Mouse (Mus musculus) midbrain, embryonic 15.5 days (tissue): ENCODE data around the gene Sh2b2. TPM values are rescaled to one million over a fixed set of nuclear protein-coding genes. Genes with fewer than 3 reads are reported as not detected.

Source experiments
- ATAC-seq: fragments of 200-750 bp; cut with Nextera tagmentation; replicated peaks from 2 replicates; pipeline ENCODE4 v1.8.0; 2017; ENCODE audit warnings: moderate TSS enrichment
- H3K27ac ChIP-seq: fragments of 300-500 bp; sonication (generic); 2 replicates; pipeline ENCODE4 v1.5.1; 2015; ENCODE audit warnings: mild to moderate bottlenecking, inconsistent platforms
- H3K27me3 ChIP-seq: fragments of 300-500 bp; sonication (generic); replicated peaks from 2 replicates; pipeline ENCODE4 v1.6.1; 2015; ENCODE audit warnings: inconsistent platforms
- H3K36me3 ChIP-seq: fragments of 300-500 bp; sonication (generic); replicated peaks from 2 replicates; pipeline ENCODE4 v1.6.1; 2015; ENCODE audit warnings: inconsistent platforms
- H3K4me1 ChIP-seq: fragments of 300-500 bp; sonication (generic); 2 replicates; pipeline ENCODE4 v1.6.1; 2015; ENCODE audit warnings: inconsistent platforms
- H3K4me2 ChIP-seq: fragments of 300-500 bp; sonication (generic); 2 replicates; pipeline ENCODE4 v1.6.1; 2015; ENCODE audit warnings: inconsistent platforms, mild to moderate bottlenecking, moderate library complexity
- H3K4me3 ChIP-seq: fragments of 300-500 bp; sonication (generic); 2 replicates; pipeline ENCODE4 v1.5.1; 2015; ENCODE audit warnings: mild to moderate bottlenecking, inconsistent platforms
- H3K9ac ChIP-seq: fragments of 300-500 bp; sonication (generic); 2 replicates; pipeline ENCODE4 v1.6.1; 2015; ENCODE audit warnings: mild to moderate bottlenecking, inconsistent platforms
- H3K9me3 ChIP-seq: fragments of 300-500 bp; sonication (generic); 2 replicates; pipeline ENCODE4 v1.6.1; 2016; ENCODE audit warnings: inconsistent platforms
- WGBS: fragments of 180-500 bp; shearing (Covaris S2); methylation state at CpG from one replicate; pipeline ENCODE4 v1.1.7; 2015; ENCODE audit warnings: mixed read lengths; 5-methylcytosine and 5-hydroxymethylcytosine counted together
- polyA plus RNA-seq: library from polyadenylated mRNA; unstranded; fragments of >200 nt; fragmentation: Nextera tagmentation; extraction: Ambion mirVana; gene quantifications from 2 replicates; pipeline ENCODE4 v1.2.1, GENCODE M21; 2015

Gene Sh2b2
- 31.4 and 33.2 TPM in 2 replicates for polyA plus RNA-seq

GRCm38 (mm10) chr5:136246452-136246838, at the start of gene Sh2b2:
TSS of gene Sh2b2 (minus strand) at chr5:136246556.
- peak within 1 kb of the TSS; percentile 85 for H3K27ac ChIP-seq
- 79% methylated on average over 2 of the region's 2 CpGs for WGBS
- ATAC-seq: no peak

GRCm38 (mm10) chr5:136292971-136293418, 46.6 kb upstream of the Sh2b2 start:
- H3K4me3 ChIP-seq: no peak overlapping the region
- H3K9me3 ChIP-seq: no peaks in the 10 kb centered on the region
- no peak for ATAC-seq

More at GRCm38 (mm10) chr5:136246452-136246838, at the start of gene Sh2b2:
- H3K36me3 ChIP-seq: 0 out of 2 replicates have a peak, but pooled peaks cover 3% of the 10 kb centered on the region
- H3K9ac ChIP-seq: peak within 1 kb of the TSS; percentile 54
- peak within 1 kb of the TSS; percentile 75 for H3K4me2 ChIP-seq
- no peaks in the 10 kb centered on the region for H3K9me3 ChIP-seq
- H3K27me3 ChIP-seq: no peaks in the 10 kb centered on the region
- H3K4me3 ChIP-seq: peak within 1 kb of the TSS; percentile 70
- peaks cover 30% of the 10 kb centered on the region for H3K4me1 ChIP-seq

GRCm38 (mm10) chr5:136292361-136292760, 46.0 kb upstream of the Sh2b2 start:
- no peak for ATAC-seq
- Histone ChIP-seq H3K4me1 (peaks cover 27% of the 10 kb centered on the region), H3K27me3 (no peaks in the 10 kb centered on the region), H3K4me3 (no peak overlapping the region), H3K36me3 (0 out of 2 replicates have a peak, but pooled peaks cover 3% of the 10 kb centered on the region), H3K9me3 (no peaks in the 10 kb centered on the region), H3K27ac (peak overlapping the region; percentile 68), H3K4me2 (no peak overlapping the region), H3K9ac (no peak overlapping the region)
- 45% methylated on average over 2 of the region's 2 CpGs for WGBS

More at GRCm38 (mm10) chr5:136292971-136293418, 46.6 kb upstream of the Sh2b2 start:
- H3K4me1 ChIP-seq: peaks cover 28% of the 10 kb centered on the region
- no peak overlapping the region for H3K9ac ChIP-seq
- H3K27me3 ChIP-seq: no peaks in the 10 kb centered on the region
- peak overlapping the region; percentile 68 for H3K27ac ChIP-seq
- 0 out of 2 replicates have a peak, but pooled peaks cover 3% of the 10 kb centered on the region for H3K36me3 ChIP-seq
- WGBS: 74% methylated on average over 4 of the region's 4 CpGs
- no peak overlapping the region for H3K4me2 ChIP-seq

- H3K9ac ChIP-seq: no peak overlapping the region
- H3K9me3 ChIP-seq: no peaks in the 10 kb centered on the region
- H3K4me2 ChIP-seq: no peak overlapping the region
- H3K4me3 ChIP-seq: no peak overlapping the region
- H3K4me1 ChIP-seq: peaks cover 21% of the 10 kb centered on the region
- H3K36me3 ChIP-seq: 0 out of 2 replicates have a peak, but pooled peaks cover 7% of the 10 kb centered on the region
- H3K27me3 ChIP-seq: no peaks in the 10 kb centered on the region
- 92% methylated on average over 2 of the region's 2 CpGs for WGBS
- no peak for ATAC-seq
- H3K27ac ChIP-seq: no peak overlapping the region
Observed at GRCm38 (mm10) chr5:136291562-136291961, 45.2 kb upstream of the Sh2b2 start.

- 0 out of 2 replicates have a peak, but pooled peaks cover 12% of the 10 kb centered on the region for H3K36me3 ChIP-seq
- no peak for ATAC-seq
- H3K4me1 ChIP-seq: peaks cover 15% of the 10 kb centered on the region
- 94% methylated on average over 3 of the region's 3 CpGs for WGBS
- H3K9me3 ChIP-seq: no peaks in the 10 kb centered on the region
- no peak overlapping the region for H3K4me3 ChIP-seq
- no peaks in the 10 kb centered on the region for H3K27me3 ChIP-seq
- no peak overlapping the region for H3K9ac ChIP-seq
- no peak overlapping the region for H3K4me2 ChIP-seq
- H3K27ac ChIP-seq: no peak overlapping the region
Observed at GRCm38 (mm10) chr5:136289776-136290175, 43.4 kb upstream of the Sh2b2 start.

- Histone ChIP-seq H3K4me3 (no peak overlapping the region), H3K9me3 (no peaks in the 10 kb centered on the region), H3K27me3 (no peaks in the 10 kb centered on the region), H3K4me1 (peaks cover 15% of the 10 kb centered on the region), H3K36me3 (0 out of 2 replicates have a peak, but pooled peaks cover 12% of the 10 kb centered on the region), H3K9ac (no peak overlapping the region), H3K27ac (no peak overlapping the region), H3K4me2 (no peak overlapping the region)
- no peak for ATAC-seq
- 84% methylated on average over 6 of the region's 6 CpGs for WGBS
Observed at GRCm38 (mm10) chr5:136288351-136289081, 42.2 kb upstream of the Sh2b2 start.

GRCm38 (mm10) chr5:136286566-136286965, 40.2 kb upstream of the Sh2b2 start:
- Histone ChIP-seq H3K4me2 (no peak overlapping the region), H3K27ac (no peak overlapping the region), H3K36me3 (0 out of 2 replicates have a peak, but pooled peaks cover 14% of the 10 kb centered on the region), H3K4me3 (no peak overlapping the region), H3K9me3 (no peaks in the 10 kb centered on the region), H3K4me1 (no peaks in the 10 kb centered on the region), H3K9ac (no peak overlapping the region), H3K27me3 (no peaks in the 10 kb centered on the region)
- 93% methylated on average over 6 of the region's 6 CpGs for WGBS
- ATAC-seq: no peak

- WGBS: 88% methylated on average over 7 of the region's 7 CpGs
- Histone ChIP-seq H3K4me2 (no peak overlapping the region), H3K36me3 (peaks cover 20% of the 10 kb centered on the region; the same call in 1 of the 2 replicates), H3K27ac (no peak overlapping the region), H3K4me1 (no peaks in the 10 kb centered on the region), H3K4me3 (no peak overlapping the region), H3K9me3 (no peaks in the 10 kb centered on the region), H3K27me3 (no peaks in the 10 kb centered on the region), H3K9ac (no peak overlapping the region)
- ATAC-seq: no peak
Observed at GRCm38 (mm10) chr5:136285106-136285505, 38.8 kb upstream of the Sh2b2 start.

- Histone ChIP-seq H3K4me2 (no peak overlapping the region), H3K27ac (no peak overlapping the region), H3K36me3 (peaks cover 32% of the 10 kb centered on the region; the same call in 1 of the 2 replicates), H3K27me3 (no peaks in the 10 kb centered on the region), H3K4me3 (no peak overlapping the region), H3K9ac (no peak overlapping the region), H3K4me1 (no peaks in the 10 kb centered on the region), H3K9me3 (no peaks in the 10 kb centered on the region)
- no peak for ATAC-seq
- 53% methylated on average over 6 of the region's 6 CpGs for WGBS
Observed at GRCm38 (mm10) chr5:136281351-136281750, 35.0 kb upstream of the Sh2b2 start.

GRCm38 (mm10) chr5:136274739-136275138, 28.4 kb upstream of the Sh2b2 start:
- Histone ChIP-seq H3K4me3 (no peak overlapping the region), H3K27me3 (no peaks in the 10 kb centered on the region)

GRCm38 (mm10) chr5:136269937-136270336, 23.6 kb upstream of the Sh2b2 start:
- Histone ChIP-seq H3K9me3 (no peaks in the 10 kb centered on the region), H3K27me3 (no peaks in the 10 kb centered on the region), H3K4me2 (no peak overlapping the region), H3K36me3 (peaks cover 6% of the 10 kb centered on the region; the same call in 1 of the 2 replicates), H3K4me3 (no peak overlapping the region), H3K27ac (no peak overlapping the region), H3K9ac (no peak overlapping the region), H3K4me1 (no peaks in the 10 kb centered on the region)
- ATAC-seq: no peak
- 80% methylated on average over 4 of the region's 4 CpGs for WGBS

More at GRCm38 (mm10) chr5:136274739-136275138, 28.4 kb upstream of the Sh2b2 start:
- ATAC-seq: no peak
- Histone ChIP-seq H3K27ac (no peak overlapping the region), H3K36me3 (peaks cover 35% of the 10 kb centered on the region; the same call in 1 of the 2 replicates), H3K4me1 (no peaks in the 10 kb centered on the region), H3K4me2 (no peak overlapping the region), H3K9me3 (no peaks in the 10 kb centered on the region), H3K9ac (no peak overlapping the region)
- 90% methylated on average over 43 of the region's 43 CpGs for whole genome bisulfite sequencing

- Histone ChIP-seq H3K9me3 (no peaks in the 10 kb centered on the region), H3K4me3 (no peak overlapping the region), H3K36me3 (no peaks in the 10 kb centered on the region), H3K27ac (no peak overlapping the region), H3K4me1 (no peaks in the 10 kb centered on the region), H3K4me2 (no peak overlapping the region), H3K9ac (no peak overlapping the region), H3K27me3 (no peaks in the 10 kb centered on the region)
- ATAC-seq: no peak
- WGBS: 82% methylated on average over 7 of the region's 7 CpGs
Observed at GRCm38 (mm10) chr5:136266077-136266476, 19.7 kb upstream of the Sh2b2 start.
